Mouse (Mus musculus): ENCODE measurements around the gene Prodh2. TPM values are rescaled to one million over a fixed set of nuclear protein-coding genes. Genes with fewer than 3 reads are reported as not detected.

Prodh2 gene
- polyA plus RNA-seq, 1 experiment, result 0.18 TPM

DNA sequence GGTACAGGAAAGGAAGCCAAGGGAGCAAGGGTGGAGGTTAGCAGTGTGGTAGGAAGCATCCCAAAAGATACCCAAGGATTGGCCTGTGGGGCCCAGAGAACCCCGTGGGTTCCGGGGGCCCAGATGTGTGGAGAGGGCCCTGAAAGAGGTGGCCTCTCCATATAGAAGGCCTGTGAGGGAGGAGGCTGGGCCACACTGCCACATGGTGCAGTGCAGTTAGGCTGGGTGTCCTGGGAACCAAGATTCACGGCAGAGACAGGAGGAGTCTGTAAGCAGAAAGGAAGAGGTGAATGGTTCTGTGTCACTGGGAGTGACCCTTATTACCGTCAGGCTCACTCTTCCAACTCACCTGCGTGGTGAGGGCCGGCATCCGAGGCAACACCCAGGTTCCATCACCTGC, 47.1 kb downstream of the Prodh2 start:
- no peak for DNase-seq (ENCODE audit: extremely low spot score in 1 of 2, low spot score in 1 of 2)

DNA sequence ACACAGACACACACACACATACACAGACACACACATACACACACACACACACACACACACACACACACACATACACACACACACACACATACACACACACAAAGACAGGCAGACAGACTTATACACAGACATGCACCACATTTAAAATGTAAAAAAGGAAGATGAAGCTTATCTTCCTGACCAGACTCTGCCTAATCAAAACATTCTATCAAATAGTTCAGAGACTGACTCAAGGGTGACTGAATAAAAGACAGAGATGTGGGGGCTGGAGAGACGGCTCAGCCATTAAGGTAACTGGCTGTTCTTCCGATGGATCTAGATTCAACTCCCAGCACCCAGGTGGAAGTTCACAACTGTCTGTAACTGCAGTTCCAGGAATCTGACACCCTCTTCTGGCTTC, 50.9 kb downstream of the Prodh2 start:
- no peak for DNase-seq (ENCODE audit: extremely low spot score in 1 of 2, low spot score in 1 of 2)

DNA sequence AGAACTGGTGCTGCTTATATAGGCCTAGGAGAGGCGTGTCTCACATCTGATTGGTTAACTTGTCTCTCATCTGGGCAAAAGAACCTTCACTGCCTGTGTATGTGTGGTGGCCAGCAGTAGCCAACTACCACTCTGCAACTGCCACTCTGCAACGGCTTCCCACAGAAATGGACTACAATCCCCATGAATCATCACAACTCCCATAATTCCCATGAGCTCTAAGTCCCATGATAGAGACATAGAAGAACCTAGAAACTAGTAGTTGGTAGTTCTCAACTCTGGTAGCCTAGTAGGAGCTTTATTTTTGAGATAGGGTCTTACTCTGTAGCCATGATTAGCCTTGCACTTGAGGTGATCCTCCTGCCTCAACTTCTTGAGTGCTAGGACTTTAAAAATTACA, 56.5 kb downstream of the Prodh2 start:
- no peak for DNase-seq (ENCODE audit: extremely low spot score in 1 of 2, low spot score in 1 of 2)

DNA sequence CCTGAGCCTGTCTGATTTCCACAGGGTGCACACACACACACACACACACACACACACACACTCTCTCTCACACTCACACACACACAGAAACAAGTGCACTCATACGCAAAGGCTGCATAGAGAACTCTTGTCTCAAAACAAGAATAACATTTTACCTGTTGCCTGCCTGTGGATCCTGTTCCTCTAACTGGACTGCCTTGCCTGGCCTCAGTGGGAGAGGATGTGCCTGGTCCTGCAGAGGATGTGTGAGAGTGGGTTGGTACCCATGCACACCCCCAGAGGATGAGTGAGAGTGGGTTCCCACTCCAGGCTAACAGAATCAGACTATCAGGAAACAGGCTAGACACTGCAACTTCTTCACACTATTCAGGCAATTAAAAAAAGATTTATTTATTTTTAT, 57.2 kb downstream of the Prodh2 start:
- no peak for DNase-seq (ENCODE audit: extremely low spot score in 1 of 2, low spot score in 1 of 2)

DNA sequence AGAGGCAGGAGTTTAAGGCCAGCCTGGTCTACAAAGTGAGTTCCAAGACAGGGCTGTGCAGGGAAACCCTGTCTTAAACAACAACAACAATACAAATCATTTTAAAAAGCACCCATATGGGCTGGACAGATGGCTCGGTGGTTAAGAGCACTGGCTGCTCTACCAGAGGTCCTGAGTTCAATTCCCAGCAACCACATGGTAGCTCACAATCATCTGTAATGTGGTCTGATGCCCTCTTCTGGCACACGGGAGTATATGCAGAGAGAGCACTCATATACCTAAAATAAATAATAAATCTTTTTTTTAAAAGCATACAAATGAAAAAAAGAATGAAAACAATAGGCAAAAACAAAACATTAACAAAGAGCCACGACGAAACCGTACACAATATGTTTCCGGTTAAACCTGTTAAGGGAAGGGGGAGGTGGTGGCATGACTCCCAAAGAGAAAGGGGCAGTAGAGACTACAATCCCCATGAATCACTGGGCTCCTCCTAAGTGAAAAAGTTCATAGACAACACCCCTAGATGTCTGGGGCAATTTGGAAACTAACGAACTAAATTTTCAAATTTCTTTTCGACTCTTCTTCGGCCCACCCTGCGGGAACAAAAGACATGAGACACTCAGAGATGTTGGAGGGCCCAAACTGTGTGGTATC, 58.2 kb downstream of the Prodh2 start:
- peak in 1 of 2 experiments; percentile 44 for DNase-seq (ENCODE audit: extremely low spot score in 1 of 2, low spot score in 1 of 2)

DNA sequence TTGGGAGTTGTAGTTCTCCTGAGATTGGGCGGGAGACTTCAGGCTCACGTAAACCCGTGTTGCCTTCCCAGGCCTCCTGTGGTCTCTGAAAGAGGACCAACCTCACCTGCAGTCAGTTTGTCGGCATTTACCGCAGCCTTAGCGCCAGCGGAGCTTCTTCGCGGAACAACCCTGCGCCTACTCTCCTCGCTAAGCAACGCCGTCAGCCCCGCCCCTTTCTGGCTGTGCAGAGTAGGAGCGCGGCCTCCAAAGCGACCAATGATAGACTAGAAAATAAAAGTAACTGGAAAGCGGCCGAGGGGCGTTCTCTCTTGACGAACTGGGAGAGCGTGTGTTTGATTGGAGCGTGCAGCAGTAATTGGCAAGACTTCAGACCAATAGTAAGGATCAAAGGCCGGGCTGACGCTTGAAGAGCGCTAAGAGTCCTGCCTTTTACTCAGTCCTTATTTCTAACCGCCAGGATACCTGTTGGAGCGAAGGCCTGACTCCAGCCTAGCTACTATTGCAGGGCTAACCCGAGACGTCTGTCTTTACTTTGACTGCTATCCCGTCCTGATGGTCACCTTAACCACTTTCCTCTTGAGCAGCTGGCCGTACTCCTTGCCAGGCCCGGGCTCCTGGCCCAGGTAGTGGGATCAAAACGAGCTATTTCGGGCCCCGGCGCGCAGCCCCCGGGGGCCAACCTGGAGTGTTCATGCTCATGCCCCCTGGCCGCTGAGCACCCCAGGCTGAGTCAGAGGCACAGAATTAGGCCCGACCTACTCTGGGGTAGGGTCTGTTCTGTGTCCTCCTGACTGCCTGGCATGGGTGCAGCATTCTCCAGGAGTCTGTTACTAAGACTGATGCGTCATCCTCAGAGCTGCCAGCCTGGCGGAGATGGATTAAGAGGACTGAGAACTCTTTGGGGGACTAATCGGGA, 58.9 kb downstream of the Prodh2 start, which contains the start of the genes Hspb6 and Proser3:
Gene Hspb6, plus strand, starts transcription at position 77 of the 919 bp plus-strand sequence.
Gene Proser3, minus strand, starts transcription at position 198 of the 919 bp plus-strand sequence.
- peak; percentile 97 to 98 for DNase-seq (ENCODE audit: extremely low spot score in 1 of 2, low spot score in 1 of 2)

DNA sequence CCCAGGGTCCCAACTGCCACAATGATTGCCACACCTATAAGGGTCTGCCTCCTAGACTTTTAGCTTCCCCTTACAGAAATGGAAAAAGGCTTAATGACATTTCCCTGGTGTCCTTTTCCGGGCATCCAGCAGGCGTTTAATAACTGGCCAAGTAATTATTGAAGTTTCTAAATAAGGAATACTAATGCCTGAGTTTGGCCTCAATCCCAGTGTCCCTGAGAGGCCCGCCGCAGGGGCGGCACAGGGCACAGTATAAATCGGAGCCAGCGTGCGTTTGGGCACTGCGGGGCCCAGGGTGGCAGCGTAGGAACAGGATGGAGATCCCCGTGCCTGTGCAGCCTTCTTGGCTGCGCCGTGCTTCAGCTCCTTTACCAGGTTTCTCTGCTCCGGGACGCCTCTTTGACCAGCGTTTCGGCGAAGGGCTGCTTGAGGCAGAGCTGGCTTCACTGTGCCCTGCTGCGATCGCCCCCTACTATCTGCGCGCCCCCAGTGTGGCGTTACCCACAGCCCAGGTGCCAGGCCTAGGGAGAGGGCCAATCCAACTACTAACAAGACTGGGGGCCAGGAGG, 59.7 kb downstream of the Prodh2 start:
- peak in 1 of 2 experiments; percentile 44 for DNase-seq (ENCODE audit: extremely low spot score in 1 of 2, low spot score in 1 of 2)

DNA sequence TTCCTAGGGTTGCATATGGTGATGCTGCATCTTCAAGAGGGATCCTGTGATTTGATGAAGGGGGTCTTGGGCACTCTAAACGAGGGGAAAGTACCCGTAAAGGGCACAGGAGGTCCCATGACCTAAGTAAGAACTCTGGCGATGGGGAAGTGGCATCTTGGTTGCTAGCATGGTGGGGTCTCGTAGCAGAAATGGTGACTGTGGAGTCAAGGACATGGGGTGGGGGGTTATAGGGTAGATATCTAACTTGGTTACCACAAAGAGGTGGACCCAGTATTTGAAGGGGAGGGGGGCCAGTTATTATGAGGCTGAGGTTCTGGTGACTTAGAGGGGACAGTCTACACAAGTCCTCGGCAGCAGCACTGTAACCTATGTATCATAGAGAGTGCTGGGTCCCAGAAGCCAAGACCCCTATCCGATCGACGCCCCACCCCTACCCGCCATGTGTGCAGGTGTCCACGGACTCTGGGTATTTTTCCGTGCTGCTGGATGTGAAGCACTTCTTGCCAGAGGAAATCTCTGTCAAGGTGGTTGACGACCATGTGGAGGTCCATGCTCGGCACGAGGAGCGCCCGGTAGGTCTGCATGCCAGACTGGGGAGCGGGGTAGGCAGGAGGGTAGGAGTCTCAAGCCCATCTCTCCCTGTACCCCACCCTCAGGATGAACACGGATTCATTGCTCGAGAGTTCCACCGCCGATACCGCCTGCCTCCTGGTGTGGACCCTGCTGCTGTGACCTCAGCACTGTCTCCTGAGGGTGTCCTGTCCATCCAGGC, 60.6 kb downstream of the Prodh2 start:
- DNase-seq (ENCODE audit: extremely low spot score in 1 of 2, low spot score in 1 of 2), result no peak

DNA sequence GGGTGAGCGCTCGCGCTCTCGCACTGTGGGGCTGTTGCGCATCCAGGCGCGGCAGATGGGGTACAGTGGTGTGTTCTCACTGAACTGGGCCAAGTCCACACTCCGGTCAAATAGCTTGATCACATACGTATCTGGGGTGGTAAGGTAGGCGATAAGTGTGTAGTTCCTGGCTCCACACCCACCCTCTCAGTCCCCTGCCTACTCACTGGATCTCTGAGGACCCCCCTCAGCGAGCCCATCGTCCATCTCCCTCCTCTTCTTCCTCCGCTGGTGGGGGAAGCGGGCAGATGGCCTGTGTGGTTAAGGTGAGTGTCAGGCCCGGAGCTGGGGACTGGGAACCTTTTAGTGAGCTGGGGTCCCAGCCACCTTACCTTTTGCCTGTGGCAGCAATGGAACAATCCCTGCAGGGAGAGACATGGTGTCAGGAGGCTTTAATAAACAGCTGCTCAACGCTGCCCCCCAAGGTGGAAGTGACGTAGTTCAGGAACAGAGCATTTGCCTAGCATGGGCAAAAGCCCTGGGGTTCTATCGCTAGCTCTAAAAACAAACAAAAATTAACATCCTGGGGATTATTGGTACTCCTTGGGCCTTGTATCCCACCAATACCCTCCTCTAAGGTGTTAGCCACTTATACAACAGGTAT, 63.6 kb downstream of the Prodh2 start:
- DNase-seq (ENCODE audit: extremely low spot score in 1 of 2, low spot score in 1 of 2), result no peak

DNA sequence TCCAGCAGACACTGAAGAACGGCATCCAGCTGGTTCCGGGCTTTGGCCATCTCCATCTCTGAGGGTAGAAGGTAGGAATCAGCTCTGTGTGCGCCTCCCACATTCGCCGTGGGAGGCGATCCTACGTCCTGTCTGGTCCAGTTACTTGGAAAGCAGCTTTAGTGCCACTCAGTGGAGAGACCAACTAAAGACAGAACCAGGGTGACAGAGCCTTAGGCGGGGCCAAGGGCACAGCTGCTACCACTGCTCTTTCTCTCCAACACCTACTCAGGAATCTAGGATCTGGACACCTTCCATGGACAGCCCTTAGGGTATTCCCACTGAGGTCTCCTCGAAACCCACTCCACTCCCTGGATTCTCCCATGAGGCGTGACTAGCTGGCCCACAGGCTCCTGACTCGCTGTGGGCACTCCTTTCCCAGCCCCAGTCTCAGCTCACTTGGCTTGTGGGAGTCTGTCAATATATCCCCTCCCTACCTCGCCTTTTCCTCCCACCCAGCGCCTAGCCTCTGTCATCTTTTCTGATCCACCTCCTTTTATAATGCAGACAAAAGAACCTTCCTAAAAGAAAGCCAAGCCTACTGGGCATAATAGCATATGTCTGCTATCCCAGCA, 64.6 kb downstream of the Prodh2 start:
- peak in 1 of 2 experiments; percentile 47 for DNase-seq (ENCODE audit: extremely low spot score in 1 of 2, low spot score in 1 of 2)

DNA sequence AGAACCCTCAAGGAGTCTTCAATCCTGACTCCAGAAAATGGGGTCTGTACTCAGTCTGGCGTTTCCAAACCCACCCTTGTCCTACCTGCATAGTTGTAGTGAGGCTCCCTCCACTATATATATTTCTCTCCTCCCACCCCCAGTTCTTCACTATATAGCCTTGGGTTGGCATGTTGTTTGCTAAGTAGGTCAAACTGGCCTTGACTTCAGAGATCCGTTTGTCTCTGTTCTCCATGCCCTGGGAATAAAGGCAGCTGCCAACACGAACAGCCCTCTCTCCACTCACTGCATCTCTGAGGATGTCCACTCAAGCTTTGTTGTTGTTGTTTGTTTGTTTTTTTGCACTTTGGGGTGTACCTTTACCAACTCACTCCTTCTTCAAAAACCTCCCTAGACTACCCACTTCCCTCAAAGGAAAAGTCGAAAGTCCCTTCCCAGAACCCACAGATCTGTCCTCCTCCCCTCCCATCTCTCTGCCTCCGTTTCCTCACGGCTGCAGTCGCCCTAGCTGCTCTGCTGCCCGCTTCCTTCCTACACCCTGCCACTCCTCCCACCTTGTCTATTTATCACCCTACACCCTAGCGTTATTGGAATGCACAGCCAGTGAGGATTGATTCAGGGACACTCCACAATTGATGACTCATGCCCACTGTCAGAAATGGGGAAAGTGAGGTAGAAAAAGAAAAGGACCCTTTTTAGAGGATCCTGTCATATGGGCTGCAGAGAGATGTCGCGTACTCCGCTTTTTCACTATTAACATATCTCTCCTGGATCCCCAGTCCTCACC, 65.4 kb downstream of the Prodh2 start:
- peak in 1 of 2 experiments; percentile 39 for DNase-seq (ENCODE audit: extremely low spot score in 1 of 2, low spot score in 1 of 2)

DNA sequence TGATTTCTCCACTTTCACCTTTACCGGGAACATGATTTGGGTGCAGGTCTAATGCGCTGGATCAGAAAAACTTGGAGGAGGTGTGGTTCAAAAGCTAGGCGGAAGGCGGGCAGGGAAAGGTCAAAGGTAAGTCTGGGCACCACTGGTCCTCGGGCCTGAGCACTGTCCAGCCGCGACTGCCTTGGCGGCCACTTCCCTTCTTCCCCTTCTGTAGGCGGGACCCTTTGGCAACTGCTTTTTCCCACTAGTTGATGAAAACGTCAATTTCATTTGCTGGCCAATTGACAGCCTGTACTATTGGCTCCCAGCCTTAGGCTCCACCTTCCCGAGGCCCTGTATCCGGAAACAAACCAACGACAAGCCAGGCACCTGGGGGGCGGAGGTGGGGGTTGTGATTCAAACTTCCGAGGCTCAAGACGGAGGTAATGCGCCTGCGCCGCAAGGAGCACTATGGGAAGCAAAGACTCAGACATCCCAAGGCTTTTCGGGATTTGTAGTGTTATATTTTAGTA, 66.1 kb downstream of the Prodh2 start, which contains the start of gene Lin37:
Gene Lin37, minus strand, starts transcription at position 396 of the 512 bp plus-strand sequence.
- peak; percentile 99 for DNase-seq (ENCODE audit: extremely low spot score in 1 of 2, low spot score in 1 of 2)

DNA sequence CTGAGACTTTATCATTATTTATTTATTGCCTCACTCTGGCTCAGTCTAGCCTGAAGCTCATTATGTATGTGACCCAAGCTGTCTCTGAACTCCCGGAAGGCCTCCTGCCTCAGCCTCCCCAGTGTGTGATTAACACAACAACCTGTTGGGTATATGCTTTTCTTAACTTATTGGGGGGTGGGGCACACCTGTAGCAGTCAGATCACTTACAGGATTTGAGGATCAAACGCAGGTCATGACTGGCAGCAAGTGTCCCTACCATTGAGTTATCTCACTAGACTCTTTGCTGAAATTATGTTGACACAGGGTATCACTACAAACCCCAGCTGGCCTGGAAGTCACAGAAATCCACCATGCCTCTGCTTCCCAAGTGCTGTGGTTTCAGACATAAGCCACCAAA, 66.9 kb downstream of the Prodh2 start:
- no peak for DNase-seq (ENCODE audit: extremely low spot score in 1 of 2, low spot score in 1 of 2)

DNA sequence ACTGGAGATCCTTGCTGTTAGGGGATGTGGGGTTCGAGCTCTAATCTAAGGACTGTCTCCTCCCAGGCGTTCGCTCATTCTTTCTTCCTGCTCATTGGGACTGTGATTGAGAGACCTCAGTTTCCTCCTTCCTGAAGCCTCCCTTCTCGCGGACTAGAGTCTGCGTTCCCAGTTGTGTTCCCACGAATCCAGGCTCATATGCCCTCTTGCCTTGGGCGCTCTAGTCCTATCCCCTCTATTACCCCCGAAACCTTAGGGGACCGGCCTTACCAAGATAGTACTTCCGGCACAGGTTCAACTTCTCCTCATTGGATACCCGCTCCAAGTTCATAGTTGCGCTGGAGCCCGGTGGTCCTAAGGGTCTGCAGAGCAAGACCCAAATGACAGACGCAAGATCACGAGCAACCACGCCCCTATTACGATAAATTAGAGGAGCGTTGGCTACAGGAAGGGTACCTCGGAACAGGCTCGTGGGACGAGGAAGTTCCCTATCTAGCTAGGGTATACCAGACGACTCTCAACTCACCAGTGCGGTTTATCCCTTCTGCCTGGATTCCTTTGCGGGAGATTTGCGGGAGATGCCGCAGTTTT, 69.2 kb downstream of the Prodh2 start:
- DNase-seq (ENCODE audit: extremely low spot score in 1 of 2, low spot score in 1 of 2), result peak in 1 of 2 experiments; percentile 41
